8 mouse cellular contexts compared by ENCODE assay signal in the genomic region with DNA sequence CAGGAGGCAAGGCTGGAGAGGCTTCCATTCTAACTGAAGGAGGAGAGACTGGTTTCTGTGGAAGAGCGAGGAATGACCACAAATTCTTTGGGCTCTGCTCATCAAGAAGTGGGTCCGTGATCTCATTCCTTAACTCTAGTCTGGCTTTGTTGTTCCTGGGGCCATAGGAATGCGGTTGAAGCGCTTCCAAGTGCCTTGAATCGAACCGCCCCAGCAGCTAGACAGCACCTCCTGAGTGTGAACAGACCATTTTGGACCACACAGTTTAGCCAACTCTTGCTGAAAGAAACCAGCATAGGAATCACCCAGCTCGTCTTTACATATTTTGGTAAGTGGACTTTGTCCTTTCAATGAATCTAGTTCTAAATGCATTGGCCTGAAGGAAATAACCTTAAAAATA. TPM values are rescaled to one million over a fixed set of nuclear protein-coding genes. Genes with fewer than 3 reads are reported as not detected.
A peak's percentile ranks its signal among the peaks of the same experiment; 100 is the strongest.
DNase-seq lines count a peak whose midpoint lies in the region; ATAC-seq lines count a peak whose summit lies in the region.

A gene (plus strand): TSS at position 35 of the 400 bp plus-strand sequence.

- H3K27me3 ChIP-seq in kidney, embryonic 14.5 days (ENCODE audit: control insufficient read depth, insufficient read depth, low read length): no peaks in the 10 kb centered on the region; the same call in 1 of the 2 replicates
- H3K27me3 ChIP-seq in erythroblast, embryonic 14.5 days (ENCODE audit: control insufficient read depth): no peaks in the 10 kb centered on the region
- H3K27me3 ChIP-seq in hindbrain, embryonic 15.5 days: no peaks in the 10 kb centered on the region

- peak; percentile 58; the same call in 1 of the 2 replicates for ATAC-seq in kidney, embryonic 14.5 days (ENCODE audit: low FRiP score, low TSS enrichment)
- peak; percentile 67 for ATAC-seq in hindbrain, embryonic 15.5 days (ENCODE audit: low FRiP score, low read depth)
- ATAC-seq in megakaryocyte progenitor cell, adult 5-6 weeks (replicated peaks; ENCODE audit: poor library complexity): no peak

- intact Hi-C loops in gastrocnemius, postnatal 14 days (cut with DNase I; ENCODE audit: low total_unique reads): no loop called here

- H3K4me1 ChIP-seq in kidney, embryonic 14.5 days (ENCODE audit: control insufficient read depth, insufficient read depth, low read length): 0 out of 2 replicates have a peak, but pooled peaks cover 6% of the 10 kb centered on the region
- H3K4me1 ChIP-seq in erythroblast, embryonic 14.5 days (ENCODE audit: control insufficient read depth): peaks cover 37% of the 10 kb centered on the region
- peaks cover 15% of the 10 kb centered on the region for H3K4me1 ChIP-seq in hindbrain, embryonic 15.5 days (replicated peaks)

- 5% methylated on average over 7 of the region's 7 CpGs for WGBS in kidney, embryonic 14.5 days
- WGBS in hindbrain, embryonic 15.5 days: 7% methylated on average over 7 of the region's 7 CpGs

- H3K4me2 ChIP-seq in kidney, embryonic 14.5 days (replicated peaks; ENCODE audit: low read depth, low read length): peak within 1 kb of the TSS; percentile 54
- peak within 1 kb of the TSS; percentile 84 for H3K4me2 ChIP-seq in hindbrain, embryonic 15.5 days

- no peak for DNase-seq in kidney, adult 8-10 months
- DNase-seq in MN1 (ENCODE audit: low spot score): peak; percentile 58
- peak; percentile 42 for DNase-seq in lung, postnatal 25 days (ENCODE audit: low spot score)
- DNase-seq in gastrocnemius, postnatal 14 days: no peak

- H3K9me3 ChIP-seq in kidney, embryonic 14.5 days (ENCODE audit: control insufficient read depth, low read length): peaks cover 8% of the 10 kb centered on the region; the same call in 1 of the 2 replicates
- H3K9me3 ChIP-seq in erythroblast, embryonic 14.5 days (ENCODE audit: control insufficient read depth, low read length): peaks cover 10% of the 10 kb centered on the region
- H3K9me3 ChIP-seq in hindbrain, embryonic 15.5 days: no peaks in the 10 kb centered on the region

- H3K36me3 ChIP-seq in kidney, embryonic 14.5 days (ENCODE audit: control insufficient read depth, insufficient read depth, low read length): peaks cover 15% of the 10 kb centered on the region; the same call in 1 of the 2 replicates
- peaks cover 21% of the 10 kb centered on the region for H3K36me3 ChIP-seq in erythroblast, embryonic 14.5 days (ENCODE audit: control insufficient read depth)
- H3K36me3 ChIP-seq in hindbrain, embryonic 15.5 days: peaks cover 19% of the 10 kb centered on the region

- H3K27ac ChIP-seq in kidney, embryonic 14.5 days (ENCODE audit: low read depth, low read length): peak within 1 kb of the TSS; percentile 62
- peak within 1 kb of the TSS; percentile 80 for H3K27ac ChIP-seq in hindbrain, embryonic 15.5 days (replicated peaks)

- H3K4me3 ChIP-seq in kidney, embryonic 14.5 days (ENCODE audit: low read length): peak within 1 kb of the TSS; percentile 57
- peak within 1 kb of the TSS; percentile 75 for H3K4me3 ChIP-seq in erythroblast, embryonic 14.5 days (replicated peaks)
- peak within 1 kb of the TSS; percentile 46 for H3K4me3 ChIP-seq in hindbrain, embryonic 15.5 days

- peak within 1 kb of the TSS; percentile 51 for H3K9ac ChIP-seq in kidney, embryonic 14.5 days (ENCODE audit: low read depth, low read length)
- H3K9ac ChIP-seq in hindbrain, embryonic 15.5 days: peak within 1 kb of the TSS; percentile 49

RNA-seq across cellular contexts. Expression of the gene that starts here (rescaled TPM):
- polyA plus RNA-seq in kidney, embryonic 14.5 days (2014; fragmentation: Nextera tagmentation; extraction: Ambion mirVana): 10.0 and 11.0 TPM in 2 replicates
- not detected in 2 replicates for polyA plus RNA-seq in erythroblast, embryonic 14.5 days (2012)
- 7.9 and 8.5 TPM in 2 replicates for polyA plus RNA-seq in hindbrain, embryonic 15.5 days (2015; fragmentation: Nextera tagmentation; extraction: Ambion mirVana)
- 4.4 and 5.8 TPM in 2 replicates for total RNA-seq in megakaryocyte progenitor cell, adult 5-6 weeks (2015)
- 5.1 and 8.0 TPM in 2 replicates for total RNA-seq in megakaryocyte progenitor cell, adult 5-6 weeks (2017)
- 1 to 10 TPM; 5.5 to 5.8 TPM for total RNA-seq in gastrocnemius, postnatal 14 days (2021)

Comparison
In these comparisons a context has a peak if more than half of its experiments do, and no peak if none do; other contexts are left out.
1. DNase-seq: peak in MN1 (single experiment) and lung, postnatal 25 days (single experiment); none in kidney, adult 8-10 months (0 of 2) and gastrocnemius, postnatal 14 days (single experiment).
2. Peak in every context shown above with its lines, with median percentiles within 50 percentile points of each other: H3K4me3 ChIP-seq.